Mouse (Mus musculus) testis, adult 2 months (tissue): ENCODE results near the gene Stpg3.

Source experiments
- CTCF ChIP-seq: fragments of 200-500 bp; IDR thresholded peaks from 2 replicates; pipeline ENCODE4 v1.5.1; 2012; ENCODE audit warnings: low read depth, mild to moderate bottlenecking, inconsistent platforms, low read length, moderate library complexity; ENCODE audit not compliant: control insufficient read depth, insufficient read depth, insufficient replicate concordance
- POLR2A ChIP-seq: fragments of 200-500 bp; IDR thresholded peaks from 2 replicates; pipeline ENCODE4 v1.6.1; 2012; ENCODE audit warnings: low read depth, mild to moderate bottlenecking, inconsistent platforms, low read length, moderate library complexity; ENCODE audit not compliant: control insufficient read depth

DNA sequence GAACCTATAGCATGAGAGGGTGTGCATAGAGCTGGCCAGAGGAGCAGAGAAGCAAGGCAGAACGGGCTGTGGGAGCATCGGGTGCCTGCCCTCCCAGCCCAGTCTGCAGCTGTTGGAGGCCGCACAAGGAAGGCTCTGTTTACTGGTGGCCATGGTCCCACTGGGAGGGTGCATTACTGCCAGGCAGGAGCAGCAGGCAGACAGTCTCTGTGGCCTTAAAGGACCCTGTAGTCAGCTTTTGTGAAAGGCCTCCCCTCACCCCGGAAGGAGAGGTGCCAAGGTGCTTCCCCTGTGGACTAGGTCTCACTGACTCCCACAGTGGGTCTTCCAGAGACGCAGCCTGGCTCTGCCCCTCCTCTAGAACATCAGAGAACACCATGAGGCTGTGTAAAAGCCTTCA lies 12.4 kb upstream of the Stpg3 start:
- TF ChIP-seq POLR2A (no peak), CTCF (no peak)
